Mouse (Mus musculus): ENCODE measurements around the gene Abhd6. TPM values are rescaled to one million over a fixed set of nuclear protein-coding genes. Genes with fewer than 3 reads are reported as not detected.

Gene Abhd6
- polyA plus RNA-seq, 1 experiment from 2014 or later, result 15.7 TPM

- H3K4me1 ChIP-seq, result no peaks in the 10 kb centered on the region
- no peaks in the 10 kb centered on the region for H3K36me3 ChIP-seq
- ATAC-seq (ENCODE audit: borderline replicate concordance, extremely low read depth, low FRiP score, low TSS enrichment), result no peak
- WGBS, result 74% methylated on average over 6 of the region's 6 CpGs
- H3K4me3 ChIP-seq, result no peak overlapping the region
- H3K27ac ChIP-seq, result no peak overlapping the region
- H3K9me3 ChIP-seq, result no peaks in the 10 kb centered on the region
- no peak overlapping the region for H3K9ac ChIP-seq
- no peak overlapping the region for H3K4me2 ChIP-seq
- H3K27me3 ChIP-seq, result no peaks in the 10 kb centered on the region
Measured at GRCm38 (mm10) chr14:8016276-8016675, 13.6 kb downstream of the Abhd6 start.

DNA sequence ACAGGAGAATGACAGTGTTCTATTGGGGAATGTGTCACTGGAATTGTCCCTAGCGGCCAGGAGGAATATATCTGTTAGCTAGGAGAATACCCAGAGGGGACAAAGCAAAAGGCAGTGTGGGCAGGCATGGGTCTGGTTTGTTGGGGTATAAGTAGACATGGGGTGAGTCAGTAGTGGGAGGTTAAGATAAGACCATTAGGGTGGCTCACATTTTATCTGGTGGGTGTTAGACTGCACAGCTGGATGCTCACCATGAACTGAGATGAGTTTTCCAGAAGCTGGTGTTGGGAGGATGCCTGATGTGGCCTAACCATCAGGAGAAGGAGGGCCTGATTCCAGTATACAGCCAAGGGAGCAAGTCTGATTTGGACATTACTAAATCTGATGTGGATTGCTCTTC, 14.2 kb downstream of the Abhd6 start:
- Histone ChIP-seq H3K27me3 (no peaks in the 10 kb centered on the region), H3K27ac (no peak overlapping the region), H3K36me3 (no peaks in the 10 kb centered on the region), H3K4me3 (no peak overlapping the region), H3K4me2 (no peak overlapping the region), H3K4me1 (no peaks in the 10 kb centered on the region), H3K9ac (no peak overlapping the region), H3K9me3 (no peaks in the 10 kb centered on the region)
- WGBS, result 78% methylated on average over 1 of the region's 1 CpGs
- ATAC-seq (ENCODE audit: borderline replicate concordance, extremely low read depth, low FRiP score, low TSS enrichment), result no peak

- Histone ChIP-seq H3K4me3 (no peak overlapping the region), H3K27me3 (no peaks in the 10 kb centered on the region), H3K4me2 (no peak overlapping the region), H3K9ac (no peak overlapping the region), H3K9me3 (no peaks in the 10 kb centered on the region), H3K36me3 (no peaks in the 10 kb centered on the region), H3K4me1 (no peaks in the 10 kb centered on the region), H3K27ac (no peak overlapping the region)
- no peak for ATAC-seq (ENCODE audit: borderline replicate concordance, extremely low read depth, low FRiP score, low TSS enrichment)
- 97% methylated on average over 1 of the region's 1 CpGs for WGBS
Measured at GRCm38 (mm10) chr14:8020011-8020410, 17.3 kb downstream of the Abhd6 start.

- Histone ChIP-seq H3K36me3 (no peaks in the 10 kb centered on the region), H3K4me1 (no peaks in the 10 kb centered on the region), H3K4me3 (no peak overlapping the region), H3K27ac (no peak overlapping the region), H3K9me3 (no peaks in the 10 kb centered on the region), H3K9ac (no peak overlapping the region), H3K4me2 (no peak overlapping the region), H3K27me3 (no peaks in the 10 kb centered on the region)
- no peak for ATAC-seq (ENCODE audit: borderline replicate concordance, extremely low read depth, low FRiP score, low TSS enrichment)
- WGBS, result 80% methylated on average over 7 of the region's 7 CpGs
Measured at GRCm38 (mm10) chr14:8020546-8020945, 17.8 kb downstream of the Abhd6 start.

DNA sequence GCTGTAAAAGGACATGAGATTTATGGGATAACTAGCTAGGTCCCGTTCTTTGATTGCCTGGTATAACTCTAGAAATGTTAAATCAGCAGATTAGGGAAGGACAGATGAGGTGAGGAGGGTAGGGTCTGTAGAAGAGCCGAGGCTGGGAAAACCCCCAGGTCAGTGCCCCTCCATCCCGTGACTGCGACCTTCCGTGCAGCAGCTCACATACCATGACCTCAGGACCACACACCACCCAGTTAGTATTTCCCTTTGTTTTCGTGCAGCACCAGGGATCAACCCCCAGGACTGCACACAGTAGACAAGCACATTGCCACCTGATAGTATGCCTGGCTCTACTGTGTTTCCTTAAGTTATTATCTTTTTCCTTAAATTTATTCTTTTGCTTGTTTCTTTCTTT, 21.8 kb downstream of the Abhd6 start:
- ATAC-seq (ENCODE audit: borderline replicate concordance, extremely low read depth, low FRiP score, low TSS enrichment), result no peak
- H3K4me1 ChIP-seq, result no peaks in the 10 kb centered on the region

DNA sequence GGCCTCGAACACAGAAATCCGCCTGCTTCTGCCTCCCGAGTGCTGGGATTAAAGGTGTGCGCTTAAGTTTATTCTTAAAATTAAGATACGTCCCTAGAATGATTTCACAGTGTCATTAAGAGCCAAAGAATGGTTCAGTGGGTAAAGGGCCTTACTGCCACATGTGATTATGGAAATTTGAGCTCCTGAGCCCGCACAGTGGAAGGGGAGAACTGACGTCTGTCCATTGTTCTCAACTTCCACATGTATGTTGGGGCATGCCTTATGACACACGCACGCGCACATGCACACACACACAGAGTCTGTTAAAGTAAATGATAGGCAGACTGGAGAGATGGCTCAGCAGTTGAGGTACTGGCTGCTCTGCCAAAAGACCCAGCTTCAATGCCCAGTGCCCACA, 22.2 kb downstream of the Abhd6 start:
- no peak for ATAC-seq (ENCODE audit: borderline replicate concordance, extremely low read depth, low FRiP score, low TSS enrichment)
- no peaks in the 10 kb centered on the region for H3K4me1 ChIP-seq
- H3K27me3 ChIP-seq, result no peaks in the 10 kb centered on the region
- H3K4me2 ChIP-seq, result no peak overlapping the region
- no peak overlapping the region for H3K4me3 ChIP-seq
- H3K27ac ChIP-seq, result no peak overlapping the region
- H3K36me3 ChIP-seq, result no peaks in the 10 kb centered on the region
- H3K9me3 ChIP-seq, result no peaks in the 10 kb centered on the region
- no peak overlapping the region for H3K9ac ChIP-seq
- 88% methylated on average over 10 of the region's 10 CpGs for WGBS

More for the DNA sequence above, 21.8 kb downstream of the Abhd6 start:
- 49% methylated on average over 6 of the region's 6 CpGs for WGBS
- H3K9ac ChIP-seq, result no peak overlapping the region
- no peak overlapping the region for H3K4me2 ChIP-seq
- no peaks in the 10 kb centered on the region for H3K36me3 ChIP-seq
- H3K4me3 ChIP-seq, result no peak overlapping the region
- no peaks in the 10 kb centered on the region for H3K9me3 ChIP-seq
- H3K27ac ChIP-seq, result no peak overlapping the region
- no peaks in the 10 kb centered on the region for H3K27me3 ChIP-seq

DNA sequence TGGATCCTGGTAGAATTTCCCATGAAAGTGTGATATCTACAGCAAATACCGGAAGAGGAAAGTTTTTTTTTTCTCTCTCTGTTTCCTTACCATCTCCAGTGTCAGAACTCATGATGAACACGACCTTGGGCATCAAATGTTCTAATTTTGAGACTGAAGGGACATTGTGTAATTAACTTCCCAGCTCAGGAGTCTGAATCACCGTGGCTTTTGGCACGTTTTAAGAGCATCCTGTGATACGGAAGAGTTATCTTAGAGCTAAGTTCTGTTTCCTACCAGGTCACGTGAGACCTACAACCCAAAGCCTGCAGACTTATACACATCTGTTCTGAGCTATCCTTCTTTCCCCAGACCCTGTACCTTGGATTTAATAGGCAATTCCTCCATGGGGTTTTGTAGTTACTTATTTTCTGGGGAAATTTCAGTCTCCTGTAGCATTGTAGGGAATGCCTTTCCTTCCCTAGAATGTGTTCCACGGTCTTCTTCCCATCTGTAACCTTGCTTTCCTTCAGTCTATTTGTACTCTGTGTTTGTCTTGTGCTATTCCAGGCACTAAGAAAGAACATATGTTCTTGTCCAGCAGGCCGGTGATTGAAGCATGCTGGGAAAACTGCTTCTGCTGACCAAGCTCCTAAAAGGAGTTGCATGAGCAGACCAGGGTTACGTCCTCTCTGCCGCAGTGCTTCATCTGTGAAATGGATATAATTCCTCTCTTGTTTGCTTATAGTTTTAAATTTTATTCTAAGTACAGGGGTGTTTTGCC, 24.2 kb downstream of the Abhd6 start:
- Histone ChIP-seq H3K4me3 (no peak overlapping the region), H3K4me2 (no peak overlapping the region), H3K9me3 (no peaks in the 10 kb centered on the region), H3K36me3 (no peaks in the 10 kb centered on the region), H3K9ac (no peak overlapping the region), H3K27ac (no peak overlapping the region), H3K4me1 (no peaks in the 10 kb centered on the region), H3K27me3 (no peaks in the 10 kb centered on the region)
- no peak for ATAC-seq (ENCODE audit: borderline replicate concordance, extremely low read depth, low FRiP score, low TSS enrichment)
- WGBS, result 79% methylated on average over 10 of the region's 10 CpGs

- 82% methylated on average over 5 of the region's 5 CpGs for WGBS
- Histone ChIP-seq H3K4me1 (no peaks in the 10 kb centered on the region), H3K4me3 (no peak overlapping the region), H3K36me3 (no peaks in the 10 kb centered on the region), H3K4me2 (no peak overlapping the region), H3K27ac (no peak overlapping the region), H3K9ac (no peak overlapping the region), H3K27me3 (no peaks in the 10 kb centered on the region), H3K9me3 (no peaks in the 10 kb centered on the region)
- ATAC-seq (ENCODE audit: borderline replicate concordance, extremely low read depth, low FRiP score, low TSS enrichment), result no peak
Measured at GRCm38 (mm10) chr14:8028086-8028485, 25.4 kb downstream of the Abhd6 start.

- WGBS, result 62% methylated on average over 1 of the region's 1 CpGs
- no peak overlapping the region for H3K9ac ChIP-seq
- no peaks in the 10 kb centered on the region for H3K4me1 ChIP-seq
- H3K27me3 ChIP-seq, result no peaks in the 10 kb centered on the region
- ATAC-seq (ENCODE audit: borderline replicate concordance, extremely low read depth, low FRiP score, low TSS enrichment), result no peak
- no peak overlapping the region for H3K4me2 ChIP-seq
- no peak overlapping the region for H3K4me3 ChIP-seq
- H3K27ac ChIP-seq, result no peak overlapping the region
- no peaks in the 10 kb centered on the region for H3K36me3 ChIP-seq
- no peaks in the 10 kb centered on the region for H3K9me3 ChIP-seq
Measured at GRCm38 (mm10) chr14:8029752-8030151, 27.1 kb downstream of the Abhd6 start.

DNA sequence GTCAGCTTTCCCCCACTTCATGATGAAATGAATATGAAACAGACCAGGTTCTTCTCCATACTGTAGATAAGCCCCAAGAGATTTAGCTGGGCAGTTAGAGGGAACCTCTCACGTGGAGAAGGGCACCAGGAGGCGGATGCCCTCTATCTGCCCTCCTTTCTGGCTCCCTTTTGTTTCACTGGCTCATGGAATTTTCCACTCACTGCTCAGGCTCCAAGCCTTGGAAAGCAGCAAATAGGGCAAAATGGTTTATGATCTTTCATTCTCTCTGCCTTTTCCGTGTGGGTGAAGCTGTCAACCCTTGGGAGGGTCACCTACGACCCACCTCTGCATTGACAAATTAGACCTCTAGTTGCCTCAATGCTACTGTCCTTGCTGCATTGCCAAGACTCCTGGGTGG, 27.8 kb downstream of the Abhd6 start:
- H3K27ac ChIP-seq, result no peak overlapping the region
- H3K27me3 ChIP-seq, result no peaks in the 10 kb centered on the region
- H3K9ac ChIP-seq, result no peak overlapping the region
- H3K4me1 ChIP-seq, result no peaks in the 10 kb centered on the region
- H3K9me3 ChIP-seq, result no peaks in the 10 kb centered on the region
- no peak overlapping the region for H3K4me2 ChIP-seq
- H3K4me3 ChIP-seq, result no peak overlapping the region
- no peak for ATAC-seq (ENCODE audit: borderline replicate concordance, extremely low read depth, low FRiP score, low TSS enrichment)
- no peaks in the 10 kb centered on the region for H3K36me3 ChIP-seq
- WGBS, result 50% methylated on average over 4 of the region's 4 CpGs

DNA sequence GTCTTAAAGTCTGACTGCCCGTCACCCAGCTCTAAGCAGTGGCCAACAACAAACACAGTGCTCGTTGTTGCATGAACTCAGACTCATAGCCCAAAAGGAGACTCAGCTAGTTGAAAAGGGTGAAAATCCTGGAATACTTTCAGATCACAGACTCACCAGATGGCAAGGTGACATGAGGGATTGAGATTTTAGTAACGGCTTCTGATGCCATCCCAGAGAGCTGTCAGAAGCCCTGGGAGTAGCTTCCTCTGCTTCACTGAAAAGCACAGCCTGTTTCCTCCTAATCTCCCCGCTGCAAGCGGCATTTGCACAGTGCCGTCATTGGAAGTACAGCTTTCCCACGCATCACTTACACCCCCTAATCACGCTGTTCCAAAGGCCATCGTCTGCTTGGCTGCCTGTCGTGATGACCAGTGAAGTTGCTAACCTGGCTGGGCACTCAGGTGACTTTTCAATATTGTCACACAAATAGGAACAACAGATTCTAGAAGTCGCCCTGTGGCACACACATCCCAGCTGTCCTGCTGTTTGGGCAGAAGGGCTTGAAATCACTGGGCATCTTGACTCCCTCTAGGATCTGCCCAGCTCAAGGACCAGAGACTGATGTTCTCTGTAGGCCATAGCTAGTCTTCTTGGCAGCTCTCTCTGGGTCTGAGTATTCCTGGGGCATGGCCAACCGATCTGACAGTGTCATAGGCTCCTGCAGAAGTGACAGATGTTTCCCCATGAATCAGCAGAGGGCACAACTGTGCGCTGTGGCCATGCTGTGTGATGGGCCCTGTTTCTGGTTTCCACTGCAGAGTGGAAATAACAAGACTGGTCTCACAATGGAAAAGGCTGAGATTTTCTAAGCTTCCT, 29.6 kb downstream of the Abhd6 start:
- no peak overlapping the region for H3K4me2 ChIP-seq
- ATAC-seq (ENCODE audit: borderline replicate concordance, extremely low read depth, low FRiP score, low TSS enrichment), result no peak
- no peaks in the 10 kb centered on the region for H3K4me1 ChIP-seq
- no peaks in the 10 kb centered on the region for H3K27me3 ChIP-seq
- no peak overlapping the region for H3K4me3 ChIP-seq
- H3K9me3 ChIP-seq, result no peaks in the 10 kb centered on the region
- 67% methylated on average over 13 of the region's 13 CpGs for WGBS
- H3K9ac ChIP-seq, result no peak overlapping the region
- H3K27ac ChIP-seq, result no peak overlapping the region
- no peaks in the 10 kb centered on the region for H3K36me3 ChIP-seq

DNA sequence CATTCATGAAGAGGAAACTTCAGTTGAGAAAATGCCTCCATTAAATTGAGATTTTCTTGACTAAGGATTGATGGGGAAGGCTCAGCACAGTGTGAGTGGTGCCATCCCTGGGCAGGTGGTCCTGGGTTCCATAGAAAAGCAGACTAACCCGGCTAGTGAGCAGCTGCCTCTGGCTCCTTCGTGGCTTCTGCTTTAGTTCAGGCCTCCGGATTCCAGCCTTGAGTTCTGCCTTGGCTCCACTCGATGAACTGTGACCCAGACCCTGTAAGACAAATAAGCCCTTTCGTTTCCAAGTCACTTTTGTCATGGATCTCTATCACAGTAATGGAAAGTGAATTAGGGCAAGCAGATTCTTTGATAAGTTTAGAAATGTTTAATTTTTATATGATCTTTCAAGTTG, 31.9 kb downstream of the Abhd6 start:
- H3K4me2 ChIP-seq, result no peak overlapping the region
- no peak overlapping the region for H3K4me3 ChIP-seq
- no peaks in the 10 kb centered on the region for H3K4me1 ChIP-seq
- no peak overlapping the region for H3K27ac ChIP-seq
- no peaks in the 10 kb centered on the region for H3K9me3 ChIP-seq
- 53% methylated on average over 5 of the region's 5 CpGs for WGBS
- no peaks in the 10 kb centered on the region for H3K36me3 ChIP-seq
- H3K27me3 ChIP-seq, result no peaks in the 10 kb centered on the region
- ATAC-seq (ENCODE audit: borderline replicate concordance, extremely low read depth, low FRiP score, low TSS enrichment), result no peak
- H3K9ac ChIP-seq, result no peak overlapping the region

Measured in lung, embryonic 15.5 days (tissue).